Mouse (Mus musculus) heart, embryonic 16.5 days (tissue): Measurements from ENCODE around the gene Muc3. TPM values are rescaled to one million over a fixed set of nuclear protein-coding genes. Genes with fewer than 3 reads are reported as not detected.

ENCODE experiments used
- ATAC-seq: fragments of 200-750 bp; cut with Nextera tagmentation; replicated peaks from 2 replicates; pipeline ENCODE4 v1.8.0; 2017; ENCODE audit warnings: moderate number of reproducible peaks; ENCODE audit not compliant: insufficient read depth, low FRiP score; ENCODE audit errors: extremely low read depth
- H3K27ac ChIP-seq: fragments of 300-500 bp; sonication (generic); 2 replicates; pipeline ENCODE4 v1.5.1; 2014; ENCODE audit warnings: mild to moderate bottlenecking, low read length, control low read depth, moderate library complexity
- H3K27me3 ChIP-seq: fragments of 300-500 bp; sonication (generic); 2 replicates; pipeline ENCODE4 v1.6.1; 2014; ENCODE audit warnings: low read length, mixed read lengths; ENCODE audit not compliant: control insufficient read depth, insufficient read depth
- H3K36me3 ChIP-seq: fragments of 300-500 bp; sonication (generic); 2 replicates; pipeline ENCODE4 v1.6.1; 2014; ENCODE audit not compliant: control insufficient read depth, insufficient read depth
- H3K4me1 ChIP-seq: fragments of 300-500 bp; sonication (generic); 2 replicates; pipeline ENCODE4 v1.6.1; 2014; ENCODE audit warnings: low read length, mixed read lengths; ENCODE audit not compliant: control insufficient read depth, insufficient read depth
- H3K4me2 ChIP-seq: fragments of 300-500 bp; sonication (generic); 2 replicates; pipeline ENCODE4 v1.6.1; 2014; ENCODE audit warnings: low read depth, mild to moderate bottlenecking, control low read depth, low read length
- H3K4me3 ChIP-seq: fragments of 300-500 bp; sonication (generic); 2 replicates; pipeline ENCODE4 v1.5.1; 2014; ENCODE audit warnings: mild to moderate bottlenecking, control low read depth, low read length
- H3K9ac ChIP-seq: fragments of 300-500 bp; sonication (generic); 2 replicates; pipeline ENCODE4 v1.6.1; 2014; ENCODE audit warnings: low read length, control low read depth
- H3K9me3 ChIP-seq: fragments of 300-500 bp; sonication (generic); replicated peaks from 2 replicates; pipeline ENCODE4 v1.6.1; 2016; ENCODE audit warnings: low read length; ENCODE audit not compliant: control insufficient read depth
- WGBS: fragments of 180-500 bp; shearing (Covaris S2); extraction: QIAGEN DNeasy Blood & Tissue Kit; methylation state at CpG from one replicate; pipeline ENCODE4 v1.1.7; 2014; 5-methylcytosine and 5-hydroxymethylcytosine counted together
- polyA plus RNA-seq: library from polyadenylated mRNA; unstranded; fragments of >200 nt; fragmentation: Nextera tagmentation; extraction: Ambion mirVana; gene quantifications from 2 replicates; pipeline ENCODE4 v1.2.1, GENCODE M21; 2015

Muc3 gene
- polyA plus RNA-seq, 1 experiment from 2014 or later = 3.5 TPM

- Histone ChIP-seq H3K27ac (no peak overlapping the region), H3K4me2 (no peak overlapping the region), H3K9me3 (no peaks in the 10 kb centered on the region; the same call in 1 of the 2 replicates), H3K27me3 (no peaks in the 10 kb centered on the region), H3K4me1 (peaks cover 2% of the 10 kb centered on the region; the same call in 1 of the 2 replicates), H3K4me3 (no peak overlapping the region), H3K9ac (no peak overlapping the region), H3K36me3 (no peaks in the 10 kb centered on the region)
- 63% methylated on average over 9 of the region's 9 CpGs for WGBS
- ATAC-seq = no peak
Observed at GRCm38 (mm10) chr5:137093720-137094119, 55.4 kb downstream of the Muc3 start.

- H3K4me3 ChIP-seq = no peak overlapping the region
Observed at GRCm38 (mm10) chr5:137091560-137091959, 57.6 kb downstream of the Muc3 start.

GRCm38 (mm10) chr5:137090870-137091269, 58.3 kb downstream of the Muc3 start:
- Histone ChIP-seq H3K4me1 (peaks cover 1% of the 10 kb centered on the region; the same call in 1 of the 2 replicates), H3K27me3 (no peaks in the 10 kb centered on the region), H3K4me3 (no peak overlapping the region), H3K9ac (no peak overlapping the region), H3K9me3 (no peaks in the 10 kb centered on the region), H3K36me3 (no peaks in the 10 kb centered on the region), H3K4me2 (no peak overlapping the region), H3K27ac (no peak overlapping the region)
- WGBS = 58% methylated on average over 10 of the region's 10 CpGs
- no peak for ATAC-seq

More at GRCm38 (mm10) chr5:137091560-137091959, 57.6 kb downstream of the Muc3 start:
- Histone ChIP-seq H3K4me1 (peaks cover 2% of the 10 kb centered on the region; the same call in 1 of the 2 replicates), H3K9me3 (no peaks in the 10 kb centered on the region; the same call in 1 of the 2 replicates), H3K4me2 (no peak overlapping the region), H3K9ac (0 out of 2 replicates have a peak overlapping the region, but pooled peaks have one; percentile 22), H3K27ac (no peak overlapping the region), H3K36me3 (no peaks in the 10 kb centered on the region), H3K27me3 (no peaks in the 10 kb centered on the region)
- ATAC-seq = no peak
- WGBS = 53% methylated on average over 6 of the region's 6 CpGs

- Histone ChIP-seq H3K27me3 (no peaks in the 10 kb centered on the region), H3K4me1 (no peaks in the 10 kb centered on the region), H3K9me3 (no peaks in the 10 kb centered on the region), H3K4me2 (no peak overlapping the region), H3K9ac (no peak overlapping the region), H3K4me3 (no peak overlapping the region), H3K36me3 (no peaks in the 10 kb centered on the region), H3K27ac (no peak overlapping the region)
- ATAC-seq = peak; percentile 45; the same call in 1 of the 2 replicates
- 67% methylated on average over 8 of the region's 8 CpGs for WGBS
Observed at GRCm38 (mm10) chr5:137087410-137087809, 61.7 kb downstream of the Muc3 start.

GRCm38 (mm10) chr5:137085731-137086130, 63.4 kb downstream of the Muc3 start:
- Histone ChIP-seq H3K9me3 (no peaks in the 10 kb centered on the region), H3K27ac (no peak overlapping the region), H3K4me2 (no peak overlapping the region), H3K9ac (no peak overlapping the region), H3K4me1 (no peaks in the 10 kb centered on the region), H3K36me3 (no peaks in the 10 kb centered on the region), H3K4me3 (no peak overlapping the region), H3K27me3 (no peaks in the 10 kb centered on the region)
- WGBS = 81% methylated on average over 3 of the region's 3 CpGs
- no peak for ATAC-seq

GRCm38 (mm10) chr5:137085021-137085420, 64.1 kb downstream of the Muc3 start:
- no peaks in the 10 kb centered on the region for H3K9me3 ChIP-seq
- H3K4me2 ChIP-seq = no peak overlapping the region
- H3K27me3 ChIP-seq = no peaks in the 10 kb centered on the region
- no peaks in the 10 kb centered on the region for H3K36me3 ChIP-seq
- ATAC-seq = no peak
- no peak overlapping the region for H3K9ac ChIP-seq
- H3K4me3 ChIP-seq = no peak overlapping the region
- WGBS = 58% methylated on average over 6 of the region's 6 CpGs
- H3K27ac ChIP-seq = no peak overlapping the region
- H3K4me1 ChIP-seq = peaks cover 2% of the 10 kb centered on the region

Other genes starting within 250 kb of the Muc3 start
- gene Ift22, start 241.2 kb downstream of the Muc3 start, polyA plus RNA-seq = 35.9 and 41.4 TPM in 2 replicates
- 214 and 233 TPM in 2 replicates for gene Fis1, start 196.0 kb downstream of the Muc3 start, polyA plus RNA-seq
- 6.7 and 7.1 TPM in 2 replicates for gene Cldn15, start 182.7 kb downstream of the Muc3 start, polyA plus RNA-seq
- 42.2 and 46.2 TPM in 2 replicates for gene Plod3, start 162.3 kb downstream of the Muc3 start, polyA plus RNA-seq
- gene Znhit1, start 161.3 kb downstream of the Muc3 start, polyA plus RNA-seq = 74.4 and 80.5 TPM in 2 replicates
- 0.09 TPM in 1 of 2 replicates, not detected in the other for gene Vgf, start 122.9 kb downstream of the Muc3 start, polyA plus RNA-seq
- 133 and 148 TPM in 2 replicates for gene Ap1s1, start 103.2 kb downstream of the Muc3 start, polyA plus RNA-seq
- gene Serpine1, start 77.1 kb downstream of the Muc3 start, polyA plus RNA-seq = 1.1 and 1.3 TPM in 2 replicates
- 7.1 and 7.2 TPM in 2 replicates for gene Trim56, start 33.1 kb downstream of the Muc3 start, polyA plus RNA-seq
- gene Muc3a, start 63.1 kb upstream of the Muc3 start, polyA plus RNA-seq = 0.26 and 0.27 TPM in 2 replicates
- gene Ache, start 138.2 kb upstream of the Muc3 start, polyA plus RNA-seq = 10.6 and 16.7 TPM in 2 replicates
- 8.5 TPM in 2 replicates for gene Ufsp1, start 145.3 kb upstream of the Muc3 start, polyA plus RNA-seq
- 94.5 and 97.0 TPM in 2 replicates for gene Srrt, start 158.4 kb upstream of the Muc3 start, polyA plus RNA-seq
- 43.1 and 49.7 TPM in 2 replicates for gene Trip6, start 165.1 kb upstream of the Muc3 start, polyA plus RNA-seq
- 7.7 and 8.5 TPM in 2 replicates for gene Slc12a9, start 184.3 kb upstream of the Muc3 start, polyA plus RNA-seq
- gene Ephb4, start 200.8 kb upstream of the Muc3 start, polyA plus RNA-seq = 32.1 and 36.4 TPM in 2 replicates